Mouse (Mus musculus) gastrocnemius, postnatal 4 days (tissue): ENCODE results near the gene Gm4141. TPM values are rescaled to one million over a fixed set of nuclear protein-coding genes. Genes with fewer than 3 reads are reported as not detected.
"Not testable (repeated sequence)": the region's sequence is repeated elsewhere in the genome, so short reads cannot be mapped to it uniquely, and the experiment has no call there.

Source experiments
- DNase-seq, 2 experiments: peaks; one replicate each; pipeline ENCODE4 v3.0.0; 2021 to 2022; ENCODE audit warnings: low spot score in 2 of 2, mixed read lengths in 2 of 2
- long read RNA-seq, 2 experiments: library from polyadenylated mRNA; stranded (forward); transcript quantifications; one replicate each; pipeline ENCODE4 v2.0.0; 2021
- total RNA-seq, 2 experiments: library from RNA; stranded (reverse); gene quantifications; 2 replicates each; pipeline ENCODE4 v1.2.3; 2021

Gm4141 gene
- total RNA-seq: not detected
- long read RNA-seq, experiment 1: 0 reads
- long read RNA-seq, experiment 2: 0 reads

GRCm38 (mm10) chr7:20576141-20576540 lies at the start of gene Gm4141:
TSS of gene Gm4141 (minus strand) at chr7:20576241.
- DNase-seq: not testable (repeated sequence)

- DNase-seq: not testable (repeated sequence)
These were observed 22.9 kb upstream of the Gm4141 start, which contains the start of gene Gm4513 for GRCm38 (mm10) chr7:20598921-20599320. TSS of gene Gm4513 (minus strand) at chr7:20599021.

GRCm38 (mm10) chr7:20545657-20546056 lies 30.4 kb downstream of the Gm4141 start, which contains the start of gene Gm5726:
TSS of gene Gm5726 (minus strand) at chr7:20545757.
- DNase-seq: not testable (repeated sequence)

GRCm38 (mm10) chr7:20533537-20533936 lies 42.5 kb downstream of the Gm4141 start, which contains the start of gene Vmn1r104:
TSS of gene Vmn1r104 (plus strand) at chr7:20533837.
- not testable (repeated sequence) for DNase-seq

Other genes starting within 250 kb of the Gm4141 start
- gene Gm4133, start 242.2 kb downstream of the Gm4141 start, total RNA-seq: not detected
- not detected for gene Gm5728, start 200.8 kb downstream of the Gm4141 start, total RNA-seq
- not detected for gene Vmn1r100, start 158.3 kb downstream of the Gm4141 start, total RNA-seq
- not detected for gene Vmn1r101, start 133.6 kb downstream of the Gm4141 start, total RNA-seq
- gene Gm10670, start 101.3 kb downstream of the Gm4141 start, total RNA-seq: not detected
- not detected for gene Vmn1r103, start 65.7 kb downstream of the Gm4141 start, total RNA-seq
- gene Vmn1r104, start 42.4 kb downstream of the Gm4141 start, total RNA-seq: not detected
- gene Gm5726, start 30.5 kb downstream of the Gm4141 start, total RNA-seq: not detected
- gene Gm4513, start 22.8 kb upstream of the Gm4141 start, total RNA-seq: not detected
- gene Vmn1r107, start 92.7 kb upstream of the Gm4141 start, total RNA-seq: not detected
- gene Vmn1r111, start 127.0 kb upstream of the Gm4141 start, total RNA-seq: not detected
- gene Gm10668, start 154.4 kb upstream of the Gm4141 start, total RNA-seq: not detected
- not detected for gene Vmn1r112, start 194.9 kb upstream of the Gm4141 start, total RNA-seq
- gene Vmn1r113, start 211.0 kb upstream of the Gm4141 start, total RNA-seq: not detected
- not detected for gene Vmn1r114, start 235.9 kb upstream of the Gm4141 start, total RNA-seq